Mouse (Mus musculus) testis, postnatal 10 days (tissue): ENCODE measurements around the gene Osbpl5.
"Not testable (repeated sequence)": the region's sequence is repeated elsewhere in the genome, so short reads cannot be mapped to it uniquely, and the experiment has no call there.

ENCODE experiments used
- DNase-seq: peaks from one replicate; pipeline ENCODE4 v3.0.0; 2021; ENCODE audit warnings: low spot score

Osbpl5 gene

GRCm38 (mm10) chr7:143706697-143707438, 49.9 kb downstream of the Osbpl5 start:
- DNase-seq = peak; percentile 96

GRCm38 (mm10) chr7:143696140-143696539, 60.6 kb downstream of the Osbpl5 start:
- peak; percentile 50 for DNase-seq

- DNase-seq = peak; percentile 38
These were observed 62.2 kb downstream of the Osbpl5 start for GRCm38 (mm10) chr7:143694550-143694949.

GRCm38 (mm10) chr7:143692746-143693510, 63.9 kb downstream of the Osbpl5 start:
- peak; percentile 35 for DNase-seq

- DNase-seq = no peak
These were observed 64.9 kb downstream of the Osbpl5 start for GRCm38 (mm10) chr7:143691909-143692308.

- peak; percentile 26 for DNase-seq
These were observed 65.6 kb downstream of the Osbpl5 start for GRCm38 (mm10) chr7:143691181-143691580.

- peak; percentile 30 for DNase-seq
These were observed 66.8 kb downstream of the Osbpl5 start for GRCm38 (mm10) chr7:143689946-143690345.

- peak; percentile 38 for DNase-seq
These were observed 67.3 kb downstream of the Osbpl5 start for GRCm38 (mm10) chr7:143689481-143689880.

GRCm38 (mm10) chr7:143686676-143687075, 70.1 kb downstream of the Osbpl5 start:
- peak; percentile 44 for DNase-seq

- DNase-seq = not testable (repeated sequence)
These were observed 70.6 kb downstream of the Osbpl5 start for GRCm38 (mm10) chr7:143686191-143686590.

- DNase-seq = peak; percentile 74
These were observed 71.3 kb downstream of the Osbpl5 start, which contains the start of gene Tnfrsf23 for GRCm38 (mm10) chr7:143685359-143686067. Tnfrsf23 (minus strand) TSS chr7:143685872.

GRCm38 (mm10) chr7:143684569-143684968, 72.2 kb downstream of the Osbpl5 start:
- DNase-seq = peak; percentile 13

GRCm38 (mm10) chr7:143681566-143681965, 75.2 kb downstream of the Osbpl5 start:
- peak; percentile 25 for DNase-seq

- not testable (repeated sequence) for DNase-seq
These were observed 75.9 kb downstream of the Osbpl5 start for GRCm38 (mm10) chr7:143680836-143681235.

- not testable (repeated sequence) for DNase-seq
These were observed 77.1 kb downstream of the Osbpl5 start for GRCm38 (mm10) chr7:143679650-143680049.

GRCm38 (mm10) chr7:143666427-143667311, 90.1 kb downstream of the Osbpl5 start:
- DNase-seq = no peak

GRCm38 (mm10) chr7:143663470-143663869, 93.3 kb downstream of the Osbpl5 start:
- no peak for DNase-seq

- no peak for DNase-seq
These were observed 96.0 kb downstream of the Osbpl5 start for GRCm38 (mm10) chr7:143660797-143661196.

GRCm38 (mm10) chr7:143649769-143650346, 106.9 kb downstream of the Osbpl5 start:
- DNase-seq = not testable (repeated sequence)

GRCm38 (mm10) chr7:143649034-143649768, 107.6 kb downstream of the Osbpl5 start, which contains the start of gene Tnfrsf22:
Tnfrsf22 (minus strand) TSS chr7:143649661.
- DNase-seq = peak; percentile 84
